Mouse (Mus musculus) olfactory bulb, adult 2 months (tissue): Measurements from ENCODE around the gene Cdkal1. TPM values are rescaled to one million over a fixed set of nuclear protein-coding genes. Genes with fewer than 3 reads are reported as not detected.

Source experiments
- H3K27ac ChIP-seq: fragments of 200-500 bp; 2 replicates; pipeline ENCODE4 v1.5.1; 2012; ENCODE audit warnings: low read depth, low read length; ENCODE audit not compliant: insufficient read depth
- H3K4me1 ChIP-seq: fragments of 200-500 bp; 2 replicates; pipeline ENCODE4 v1.6.1; 2012; ENCODE audit warnings: low read length; ENCODE audit not compliant: control insufficient read depth, insufficient read depth
- H3K4me3 ChIP-seq: fragments of 200-500 bp; 2 replicates; pipeline ENCODE4 v1.5.1; 2012; ENCODE audit warnings: mild to moderate bottlenecking, low read depth, low read length, moderate library complexity; ENCODE audit not compliant: insufficient read depth
- CTCF ChIP-seq: fragments of 200-500 bp; IDR thresholded peaks from 2 replicates; pipeline ENCODE4 v1.5.1; 2012; ENCODE audit warnings: low read depth, mild to moderate bottlenecking, low read length, moderate library complexity; ENCODE audit not compliant: insufficient read depth
- POLR2A ChIP-seq: fragments of 200-500 bp; IDR thresholded peaks from 2 replicates; pipeline ENCODE4 v1.6.1; 2012; ENCODE audit warnings: mild to moderate bottlenecking, low read depth, low read length, moderate library complexity; ENCODE audit not compliant: insufficient read depth
- WGBS: fragments of 180-500 bp; shearing (Covaris S2); methylation state at CpG from one replicate; pipeline ENCODE4 v1.1.7; 2018; 5-methylcytosine and 5-hydroxymethylcytosine counted together
- polyA plus RNA-seq: library from polyadenylated mRNA; stranded (reverse); fragments of >200 nt; gene quantifications from 2 replicates; pipeline ENCODE4 v1.2.4, GENCODE M21; 2012; ENCODE audit warnings: low replicate concordance; ENCODE audit not compliant: missing spikeins, insufficient read depth, insufficient read length

The Cdkal1 gene
- polyA plus RNA-seq, 1 experiment = not detected

- WGBS = 89% methylated on average over 3 of the region's 3 CpGs
Measured at GRCm38 (mm10) chr13:29285058-29285457, 570.4 kb downstream of the Cdkal1 start.

DNA sequence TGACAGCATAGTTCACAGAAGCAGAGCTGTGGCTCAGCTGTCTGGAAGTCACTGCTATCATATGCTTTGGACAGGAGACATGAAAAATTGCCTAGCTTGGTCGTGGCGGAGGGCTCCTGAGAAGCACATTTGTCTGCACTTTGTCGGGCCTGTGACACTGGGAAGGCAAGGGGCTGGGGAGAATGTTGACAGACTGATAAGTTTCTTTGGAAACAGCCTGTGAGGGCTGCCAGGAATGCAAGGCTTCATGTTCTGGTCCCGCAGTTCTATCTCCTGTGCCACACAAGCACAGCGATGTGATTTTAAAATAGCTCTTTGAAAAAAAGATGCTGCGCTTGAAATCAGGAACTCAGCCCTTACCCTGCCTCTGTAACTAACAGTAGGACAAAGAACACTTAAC, 573.9 kb downstream of the Cdkal1 start:
- TF ChIP-seq CTCF = no peak
- no peak for TF ChIP-seq POLR2A
- Histone ChIP-seq H3K4me1 (0 out of 2 replicates have a peak, but pooled peaks cover 2% of the 10 kb centered on the region), H3K27ac (no peak overlapping the region), H3K4me3 (no peak overlapping the region)
- WGBS = 76% methylated on average over 6 of the region's 6 CpGs

More at GRCm38 (mm10) chr13:29285058-29285457, 570.4 kb downstream of the Cdkal1 start:
- H3K4me3 ChIP-seq = no peak overlapping the region
- H3K27ac ChIP-seq = no peak overlapping the region
- H3K4me1 ChIP-seq = 0 out of 2 replicates have a peak, but pooled peaks cover 2% of the 10 kb centered on the region
- TF ChIP-seq POLR2A = no peak
- no peak for TF ChIP-seq CTCF

DNA sequence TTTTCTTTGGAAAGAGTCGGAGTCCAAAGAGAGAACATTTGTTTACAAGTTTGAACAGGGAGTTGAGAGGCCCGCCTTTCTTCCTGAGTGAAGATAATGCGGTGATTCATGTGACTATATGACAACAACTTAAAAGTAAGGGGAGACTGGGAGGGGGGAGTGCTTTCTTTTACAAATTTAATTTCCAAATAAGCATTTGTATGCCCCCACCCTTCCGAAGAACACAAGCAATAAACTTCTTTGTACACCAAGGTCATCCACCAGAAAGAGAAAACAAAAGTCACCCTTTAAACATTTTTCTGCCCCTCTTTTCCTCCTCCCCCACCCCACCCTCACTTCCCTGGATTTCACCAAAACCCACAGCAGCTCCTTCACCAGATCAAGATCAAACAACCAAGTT, 577.3 kb downstream of the Cdkal1 start:
- Histone ChIP-seq H3K27ac (no peak overlapping the region), H3K4me1 (peaks cover 8% of the 10 kb centered on the region), H3K4me3 (no peak overlapping the region)
- 72% methylated on average over 4 of the region's 4 CpGs for WGBS
- TF ChIP-seq POLR2A (no peak), CTCF (no peak)

DNA sequence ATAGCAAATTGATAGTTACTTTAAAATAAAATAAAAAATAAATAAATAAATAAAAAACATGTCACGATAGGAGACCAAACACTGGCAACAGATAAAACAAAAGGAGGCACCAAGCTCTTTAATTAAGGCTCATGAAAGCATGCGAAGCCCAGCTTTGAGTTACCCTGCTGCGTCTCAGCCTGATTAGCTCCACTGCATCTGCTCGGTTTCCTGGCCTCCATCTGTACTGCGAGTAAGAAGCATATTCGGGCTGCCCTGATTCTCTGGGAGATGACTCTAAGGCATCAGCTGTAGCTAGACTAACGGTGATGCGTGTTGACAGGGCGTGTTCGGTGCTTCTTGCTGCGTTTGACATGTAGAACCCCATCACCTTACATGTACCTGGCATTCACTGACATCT, 581.2 kb downstream of the Cdkal1 start:
- Histone ChIP-seq H3K4me3 (no peak overlapping the region), H3K27ac (peak overlapping the region; percentile 53), H3K4me1 (peaks cover 6% of the 10 kb centered on the region)
- WGBS = 34% methylated on average over 11 of the region's 11 CpGs
- TF ChIP-seq CTCF (no peak), POLR2A (no peak)

DNA sequence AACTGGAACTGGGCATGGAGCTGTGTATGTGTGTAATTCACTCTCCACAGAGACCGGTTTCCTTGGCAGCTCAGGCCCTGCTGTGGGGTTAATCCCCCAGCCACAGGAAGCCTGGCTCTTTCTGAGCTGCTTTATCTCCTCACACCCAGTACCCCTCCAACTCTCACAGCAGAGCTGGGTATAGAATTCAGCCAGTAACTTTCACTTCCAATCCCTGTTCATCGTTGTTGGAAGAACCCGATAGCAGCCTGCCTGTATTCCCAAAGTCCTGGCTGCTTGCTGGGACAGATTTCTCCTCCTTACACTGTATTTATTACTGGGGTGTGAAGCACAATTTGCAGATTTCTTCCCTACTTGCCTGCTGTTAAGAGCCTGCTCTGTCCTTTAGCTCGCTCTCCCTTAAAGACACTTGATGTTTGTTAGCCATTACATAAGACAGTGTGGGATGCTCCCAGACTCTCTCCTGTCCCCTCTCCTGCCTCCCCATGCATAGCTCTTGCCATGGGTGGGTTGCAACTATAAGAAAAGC, 581.7 kb downstream of the Cdkal1 start:
- WGBS = 18% methylated on average over 4 of the region's 4 CpGs
- H3K4me1 ChIP-seq = peaks cover 6% of the 10 kb centered on the region
- peak overlapping the region; percentile 74 for H3K27ac ChIP-seq
- no peak overlapping the region for H3K4me3 ChIP-seq
- TF ChIP-seq CTCF (no peak), POLR2A (no peak)

GRCm38 (mm10) chr13:29271451-29271850, 584.0 kb downstream of the Cdkal1 start:
- TF ChIP-seq POLR2A (no peak), CTCF (no peak)
- peaks cover 6% of the 10 kb centered on the region for H3K4me1 ChIP-seq
- H3K27ac ChIP-seq = no peak overlapping the region
- no peak overlapping the region for H3K4me3 ChIP-seq

DNA sequence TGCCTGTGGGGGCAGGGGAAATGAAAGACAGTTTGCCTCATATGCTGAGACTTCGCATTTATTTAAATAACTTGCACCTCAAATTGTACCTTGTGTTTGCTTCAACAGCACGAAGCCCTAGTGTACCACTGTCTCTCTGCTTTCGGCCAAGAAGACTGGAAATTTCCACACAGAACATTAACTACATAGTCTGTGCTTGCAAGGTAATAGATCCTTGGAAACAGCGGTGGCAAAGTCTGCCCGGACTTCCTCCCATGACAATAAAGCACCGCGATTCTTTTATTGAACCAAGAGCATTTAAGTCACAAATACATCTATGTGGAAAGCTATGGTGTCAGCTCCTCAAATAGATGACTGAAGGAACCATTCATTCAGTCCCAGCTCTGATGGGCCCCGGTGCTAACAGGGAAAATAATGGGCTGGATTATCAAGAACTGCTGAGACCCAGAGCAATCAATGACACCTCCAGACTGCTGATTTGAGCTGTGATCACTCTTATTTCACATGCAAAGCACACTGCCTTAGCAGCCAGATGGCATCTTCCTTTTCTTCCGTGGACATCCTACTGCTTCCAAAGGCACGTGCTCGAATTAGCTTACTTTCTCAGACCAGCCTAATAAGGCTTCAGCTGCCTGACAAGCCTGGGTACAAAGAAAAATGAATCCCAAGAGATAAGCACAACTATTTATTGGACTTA, 591.3 kb downstream of the Cdkal1 start:
- 51% methylated on average over 11 of the region's 11 CpGs for WGBS
- no peak for TF ChIP-seq CTCF
- TF ChIP-seq POLR2A = no peak
- no peaks in the 10 kb centered on the region for H3K4me1 ChIP-seq
- no peak overlapping the region for H3K27ac ChIP-seq
- H3K4me3 ChIP-seq = no peak overlapping the region

DNA sequence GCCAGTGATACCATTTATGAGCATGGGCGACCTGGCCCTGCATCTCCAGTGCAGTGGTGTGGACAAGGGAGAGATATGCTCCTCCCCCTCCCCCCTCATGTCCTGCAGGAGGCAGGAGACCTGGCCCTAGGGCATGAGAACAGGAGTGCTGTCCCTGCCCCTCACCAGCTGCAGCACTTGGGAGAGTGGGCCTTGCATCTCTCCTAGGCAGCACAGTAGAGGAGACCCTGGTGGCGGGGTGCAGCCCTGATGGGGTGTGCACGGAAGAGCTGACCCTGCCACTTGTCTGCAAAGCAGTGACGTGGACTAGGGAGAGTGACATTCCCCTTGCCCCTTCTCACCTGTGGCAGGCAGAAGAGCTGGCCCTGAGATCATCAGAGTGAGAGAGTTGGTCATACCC, 593.3 kb downstream of the Cdkal1 start:
- TF ChIP-seq POLR2A (no peak), CTCF (no peak)
- H3K27ac ChIP-seq = no peak overlapping the region
- no peak overlapping the region for H3K4me3 ChIP-seq
- 90% methylated on average over 4 of the region's 4 CpGs for WGBS
- H3K4me1 ChIP-seq = no peaks in the 10 kb centered on the region

DNA sequence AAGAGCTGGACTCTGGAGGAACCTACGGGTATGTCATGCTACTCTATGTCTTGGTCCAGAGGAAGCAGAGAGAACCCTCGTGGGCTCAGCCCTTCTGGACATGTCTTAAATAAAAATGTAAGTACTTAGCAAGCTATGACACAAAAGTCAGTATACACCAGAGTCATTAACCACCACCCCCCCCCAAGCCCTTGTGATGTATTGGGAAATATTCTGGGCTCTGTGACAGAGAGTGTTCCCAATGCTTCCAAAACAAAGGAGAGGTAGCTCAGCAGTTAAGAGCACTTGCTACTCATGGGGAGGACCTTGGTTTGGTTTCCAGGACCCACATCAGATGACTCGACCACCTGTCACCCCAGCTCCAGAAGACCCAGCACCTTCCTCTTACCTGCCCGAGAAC, 606.9 kb downstream of the Cdkal1 start:
- TF ChIP-seq CTCF = no peak
- TF ChIP-seq POLR2A = no peak
- H3K27ac ChIP-seq = no peak overlapping the region
- 89% methylated on average over 4 of the region's 4 CpGs for WGBS
- H3K4me3 ChIP-seq = no peak overlapping the region
- H3K4me1 ChIP-seq = no peaks in the 10 kb centered on the region

DNA sequence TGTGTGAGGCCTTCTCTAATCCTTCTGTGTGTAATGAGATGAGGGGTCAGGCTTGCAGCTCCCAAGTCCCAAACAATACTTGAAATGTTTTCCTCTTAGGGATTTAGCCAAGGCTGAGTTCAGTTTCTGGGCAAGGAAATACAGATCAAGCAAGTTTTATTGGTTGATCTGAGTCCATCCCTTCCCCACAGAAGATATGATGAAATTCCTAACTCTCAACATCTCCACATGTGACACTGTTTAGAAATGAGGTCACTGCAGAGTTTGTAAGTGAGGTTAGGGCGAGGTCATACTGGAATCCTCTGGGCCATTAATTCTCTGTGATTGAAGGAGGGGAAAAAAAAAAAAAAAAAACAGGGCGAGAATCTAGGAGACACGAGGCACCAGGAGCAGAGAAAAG, 607.7 kb downstream of the Cdkal1 start:
- Histone ChIP-seq H3K4me3 (no peak overlapping the region), H3K4me1 (no peaks in the 10 kb centered on the region), H3K27ac (no peak overlapping the region)
- TF ChIP-seq POLR2A = no peak
- TF ChIP-seq CTCF = no peak
- 74% methylated on average over 3 of the region's 3 CpGs for WGBS
